Mouse (Mus musculus): ENCODE data around the gene Vcan. TPM values are rescaled to one million over a fixed set of nuclear protein-coding genes. Genes with fewer than 3 reads are reported as not detected.
"Not testable (repeated sequence)": the region's sequence is repeated elsewhere in the genome, so short reads cannot be mapped to it uniquely, and the experiment has no call there.

Gene Vcan
- total RNA-seq (2021), result 100 to 1,000 TPM; 125 to 154 TPM

GRCm38 (mm10) chr13:89741766-89742685, at the start of gene Vcan:
Gene Vcan (minus strand): TSS chr13:89742509.
- intact Hi-C loops (cut with DNase I), result loop anchor here (5.0 to 10.0 kb wide), 2 partner anchors 345 to 573 kb away; partner anchors contain the start of genes Tmem167 and Xrcc4
- DNase-seq, result peak; percentile 65

- intact Hi-C loops (cut with DNase I), result no loop called here
- DNase-seq, result no peak
These were observed 49.2 kb upstream of the Vcan start for GRCm38 (mm10) chr13:89791475-89791874.

GRCm38 (mm10) chr13:89782886-89783285, 40.6 kb upstream of the Vcan start:
- intact Hi-C loops (cut with DNase I), result no loop called here

GRCm38 (mm10) chr13:89780276-89780675, 38.0 kb upstream of the Vcan start:
- intact Hi-C loops (cut with DNase I), result no loop called here

More at GRCm38 (mm10) chr13:89782886-89783285, 40.6 kb upstream of the Vcan start:
- no peak for DNase-seq

GRCm38 (mm10) chr13:89779208-89779911, 37.1 kb upstream of the Vcan start:
- intact Hi-C loops (cut with DNase I), result no loop called here
- peak; percentile 79 for DNase-seq

More at GRCm38 (mm10) chr13:89780276-89780675, 38.0 kb upstream of the Vcan start:
- DNase-seq, result no peak

GRCm38 (mm10) chr13:89777764-89778163, 35.5 kb upstream of the Vcan start:
- intact Hi-C loops (cut with DNase I), result no loop called here
- no peak for DNase-seq

GRCm38 (mm10) chr13:89777146-89777545, 34.8 kb upstream of the Vcan start:
- DNase-seq, result no peak
- intact Hi-C loops (cut with DNase I), result no loop called here

GRCm38 (mm10) chr13:89766551-89766950, 24.2 kb upstream of the Vcan start:
- no peak for DNase-seq
- intact Hi-C loops (cut with DNase I), result no loop called here

GRCm38 (mm10) chr13:89765966-89766365, 23.7 kb upstream of the Vcan start:
- intact Hi-C loops (cut with DNase I), result no loop called here
- DNase-seq, result no peak

GRCm38 (mm10) chr13:89762339-89762738, 20.0 kb upstream of the Vcan start:
- DNase-seq, result no peak
- intact Hi-C loops (cut with DNase I), result no loop called here

GRCm38 (mm10) chr13:89756347-89756746, 14.0 kb upstream of the Vcan start:
- intact Hi-C loops (cut with DNase I), result no loop called here
- no peak for DNase-seq

GRCm38 (mm10) chr13:89750562-89750961, 8.3 kb upstream of the Vcan start:
- intact Hi-C loops (cut with DNase I); DNase-seq: not testable (repeated sequence)

GRCm38 (mm10) chr13:89743201-89743600, 892 bp upstream of the Vcan start:
- no peak for DNase-seq
- intact Hi-C loops (cut with DNase I), result loop anchor here (5.0 to 10.0 kb wide), 2 partner anchors 344 to 572 kb away; partner anchors contain the start of genes Tmem167 and Xrcc4

- DNase-seq, result peak; percentile 29
- intact Hi-C loops (cut with DNase I), result loop anchor here (5.0 to 10.0 kb wide), 2 partner anchors 345 to 572 kb away; partner anchors contain the start of genes Tmem167 and Xrcc4
These were observed 434 bp upstream of the Vcan start for GRCm38 (mm10) chr13:89742686-89743200.

- intact Hi-C loops (cut with DNase I), result loop anchor here (5.0 to 10.0 kb wide), 2 partner anchors 346 to 574 kb away; partner anchors contain the start of genes Tmem167 and Xrcc4
- peak; percentile 73 for DNase-seq
These were observed 1.2 kb downstream of the Vcan start for GRCm38 (mm10) chr13:89741116-89741551.

- intact Hi-C loops (cut with DNase I), result loop anchor here (5.0 to 10.0 kb wide), 2 partner anchors 347 to 574 kb away; partner anchors contain the start of genes Tmem167 and Xrcc4
These were observed 1.8 kb downstream of the Vcan start for GRCm38 (mm10) chr13:89740243-89741115.

GRCm38 (mm10) chr13:89739696-89740242, 2.5 kb downstream of the Vcan start:
- no peak for DNase-seq
- intact Hi-C loops (cut with DNase I), result loop anchor here (5.0 to 10.0 kb wide), 3 partner anchors 348 to 1103 kb away; partner anchors contain the start of genes Tmem167 and Xrcc4

More at GRCm38 (mm10) chr13:89740243-89741115, 1.8 kb downstream of the Vcan start:
- DNase-seq, result peak; percentile 87

GRCm38 (mm10) chr13:89738776-89739695, 3.3 kb downstream of the Vcan start:
- DNase-seq, result peak; percentile 81
- intact Hi-C loops (cut with DNase I), result loop anchor here (5.0 kb wide), 1 partner anchor 1103 kb away; no protein-coding TSS in a partner anchor

Measured in left cerebral cortex, postnatal 4 days (tissue).